Mouse (Mus musculus): ENCODE results near the gene Mpl.

The Mpl gene

DNA sequence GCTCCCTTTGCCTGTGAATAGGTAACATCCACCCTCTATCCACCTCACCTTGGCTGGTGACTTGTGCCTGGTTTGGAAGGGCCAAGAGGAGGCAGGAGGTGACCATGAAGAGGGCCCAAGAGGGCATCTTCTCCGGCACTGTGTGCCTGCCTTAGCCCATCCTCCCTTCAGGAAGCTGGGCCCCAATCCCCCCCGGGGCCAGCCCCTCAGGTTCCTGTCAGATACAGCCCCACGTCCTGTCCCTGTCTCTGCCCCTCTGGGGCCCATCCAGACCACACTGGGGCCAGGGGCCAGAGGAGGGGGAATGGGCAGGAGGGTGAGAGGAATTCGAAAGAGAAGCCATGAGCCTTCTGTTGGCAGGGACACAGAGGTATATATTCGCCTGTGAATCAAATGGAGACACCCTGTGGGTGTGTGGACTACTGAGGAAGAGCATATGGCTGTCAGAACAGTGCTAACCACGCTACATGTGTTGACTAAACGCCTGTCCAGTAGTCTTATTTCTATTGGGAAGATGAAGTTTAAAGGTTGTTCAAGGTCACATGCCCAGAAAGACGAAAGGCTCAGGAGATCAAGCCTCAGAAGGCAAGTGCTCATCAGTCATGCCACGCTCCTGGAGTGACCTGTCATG, at the start of gene Mpl:
Gene Mpl, minus strand, starts transcription at position 169 of the 631 bp plus-strand sequence.
- no peak for DNase-seq (ENCODE audit: low spot score in 2 of 2)

DNA sequence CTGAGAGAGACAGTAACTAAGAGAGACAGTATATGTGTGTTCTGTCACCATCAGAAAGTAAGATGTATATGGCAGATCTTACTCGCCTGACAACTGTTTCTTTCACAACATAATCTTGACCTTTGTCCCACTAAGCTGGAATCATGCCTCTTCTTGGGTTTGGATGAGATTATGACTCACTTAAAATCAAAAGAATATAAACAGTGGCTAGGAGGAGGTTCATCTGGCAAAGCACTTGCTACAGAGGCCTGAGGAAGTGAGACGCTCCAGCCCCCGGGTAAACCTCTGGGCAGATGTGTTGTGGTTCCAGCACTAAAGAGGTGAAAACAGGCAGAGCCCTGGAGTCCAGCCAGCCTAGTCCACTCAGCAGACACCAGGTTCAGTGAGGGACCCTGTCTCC, 48.2 kb upstream of the Mpl start:
- DNase-seq (ENCODE audit: low spot score in 2 of 2), result no peak

DNA sequence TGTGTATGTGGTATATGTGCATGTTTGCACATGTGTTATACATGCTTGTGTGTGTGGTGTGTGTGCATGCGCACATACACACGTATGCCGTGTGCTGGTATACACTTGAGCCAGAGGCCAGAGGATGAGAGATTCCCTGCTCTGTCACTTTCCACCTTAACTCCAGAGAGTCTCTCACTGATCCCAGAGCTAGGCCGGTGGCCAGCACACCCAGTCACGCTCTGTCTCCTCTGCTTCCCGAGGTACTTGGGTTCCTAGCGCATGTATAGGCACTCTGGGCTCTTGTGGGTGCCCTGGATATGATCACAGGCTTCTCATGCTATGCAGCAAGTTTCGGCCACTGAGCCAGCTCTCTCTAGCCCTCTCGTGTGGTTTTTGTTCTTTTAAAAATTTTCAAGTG, 43.5 kb upstream of the Mpl start:
- DNase-seq (ENCODE audit: low spot score in 2 of 2), result no peak

DNA sequence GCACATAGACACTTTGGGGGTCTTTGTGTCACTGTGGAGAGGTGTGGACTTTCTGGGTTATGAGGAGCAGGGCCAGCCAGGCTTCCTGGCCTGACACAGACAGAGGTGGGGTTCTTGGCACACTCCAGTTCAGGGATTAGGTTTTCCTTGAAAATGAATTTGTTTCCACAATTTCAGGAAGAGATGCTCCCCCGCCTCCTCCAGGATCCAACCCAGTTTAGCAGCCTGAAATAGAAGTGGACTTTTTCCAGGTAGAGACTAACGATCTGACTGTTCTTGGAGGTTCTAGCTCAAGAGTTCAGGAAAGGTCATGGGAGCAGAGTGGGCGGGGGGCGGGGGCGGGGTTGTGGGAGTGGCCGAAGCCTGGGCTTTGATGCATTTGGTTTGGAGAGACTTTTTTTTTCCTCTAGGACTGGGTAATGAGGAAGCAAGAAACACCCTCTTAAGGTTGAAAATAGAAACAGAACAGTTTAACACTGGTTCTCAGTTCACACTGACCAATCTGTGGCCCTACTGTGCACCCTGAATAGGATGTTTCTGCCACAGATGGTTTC, 42.9 kb upstream of the Mpl start:
- no peak for DNase-seq (ENCODE audit: low spot score in 2 of 2)

DNA sequence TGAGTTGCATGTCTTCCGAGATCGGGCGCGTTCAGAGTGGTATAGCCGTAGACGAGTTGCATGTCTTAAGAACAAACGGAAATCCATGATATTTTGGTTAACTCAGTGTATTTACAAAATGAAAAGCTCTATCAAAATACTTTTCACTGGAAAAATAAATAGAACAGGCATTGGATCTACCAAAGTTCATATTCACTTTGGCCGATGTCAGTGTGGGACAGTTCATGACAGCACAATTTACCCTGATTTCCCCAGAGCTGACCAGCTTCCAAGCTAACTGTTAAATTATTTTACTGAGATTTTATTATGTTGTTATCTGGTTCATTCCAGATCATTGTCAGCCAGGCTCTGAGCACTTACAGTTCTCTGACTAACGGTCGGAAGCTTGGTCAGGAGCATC, 33.1 kb upstream of the Mpl start:
- DNase-seq (ENCODE audit: low spot score in 2 of 2), result no peak

DNA sequence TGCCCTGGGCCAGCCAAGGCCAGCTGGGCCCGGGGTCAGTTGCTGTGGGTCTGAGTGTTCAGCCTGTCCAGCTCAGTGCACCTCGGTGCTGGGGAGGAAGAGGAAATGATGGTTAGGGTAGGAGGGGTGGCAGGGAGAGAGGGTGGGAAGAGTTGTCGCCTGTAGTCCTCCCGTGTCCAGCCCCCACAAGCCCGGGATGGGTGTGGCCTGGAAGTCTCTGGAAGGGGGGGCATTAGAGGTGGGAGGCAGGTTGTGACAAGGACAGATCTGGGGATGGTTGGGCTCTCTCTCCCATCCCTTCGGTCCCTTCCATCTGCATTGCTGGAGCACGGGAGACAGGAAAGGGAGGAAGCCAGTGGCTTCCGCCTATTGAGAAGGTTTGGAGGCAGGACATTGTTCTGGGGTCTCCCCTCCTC, 32.4 kb upstream of the Mpl start, which contains the start of gene Tie1:
Gene Tie1, minus strand, starts transcription at position 345 of the 416 bp plus-strand sequence.
- no peak for DNase-seq (ENCODE audit: low spot score in 2 of 2)

DNA sequence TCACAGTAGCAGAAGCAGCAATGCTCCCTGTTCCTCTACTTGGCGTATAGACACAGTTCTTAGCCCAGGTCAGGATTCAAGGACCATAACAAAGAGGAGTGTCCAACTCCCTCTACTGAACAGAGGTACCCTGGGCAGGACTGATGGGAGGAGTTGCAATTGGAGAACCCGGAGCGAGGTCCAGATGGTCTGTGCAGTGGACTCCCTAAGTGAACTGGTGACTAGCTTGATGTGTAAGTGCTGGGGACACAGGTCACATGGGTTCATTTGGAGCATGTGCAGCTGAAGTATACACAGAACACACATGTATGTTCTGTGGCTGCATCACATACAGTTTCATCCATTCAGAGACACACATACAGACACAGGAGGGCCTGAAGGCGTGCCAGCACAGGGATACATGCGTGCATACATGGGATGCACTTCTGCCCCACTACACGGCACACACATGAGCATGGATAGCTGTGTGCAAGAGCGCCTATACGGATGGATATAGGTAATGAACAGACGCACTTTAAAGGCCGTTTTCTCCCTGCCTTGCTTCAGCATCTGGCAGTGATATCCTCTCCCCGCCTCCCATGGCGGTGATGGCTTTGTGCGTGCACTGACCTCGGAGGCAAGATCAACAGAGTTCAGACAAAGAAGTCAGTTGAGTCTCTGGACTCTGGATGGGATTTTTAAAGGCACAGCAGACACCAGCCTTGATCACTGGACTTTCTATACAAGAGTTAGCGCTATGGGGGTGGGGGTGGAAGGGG, 19.6 kb upstream of the Mpl start:
- DNase-seq (ENCODE audit: low spot score in 2 of 2), result no peak

DNA sequence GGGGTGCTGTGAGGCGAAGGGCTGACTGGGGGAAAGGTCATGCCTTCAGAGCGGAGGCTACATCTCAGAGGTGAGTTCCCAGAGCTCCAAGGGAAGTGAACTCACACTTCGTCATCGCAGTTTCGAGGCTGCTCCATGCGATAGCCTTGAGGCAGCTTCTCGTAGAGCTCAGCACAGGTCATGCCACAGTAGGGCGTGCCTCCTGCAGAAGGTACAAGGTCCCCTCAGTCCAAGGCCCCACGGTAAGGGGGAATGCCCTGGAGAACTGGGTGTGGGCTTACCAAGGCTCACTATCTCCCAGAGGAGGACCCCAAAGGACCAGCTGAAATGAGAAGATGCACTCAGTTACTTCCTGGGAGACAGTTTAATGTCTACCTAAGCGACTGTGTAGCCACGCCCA, 15.4 kb upstream of the Mpl start:
- DNase-seq (ENCODE audit: low spot score in 2 of 2), result no peak

DNA sequence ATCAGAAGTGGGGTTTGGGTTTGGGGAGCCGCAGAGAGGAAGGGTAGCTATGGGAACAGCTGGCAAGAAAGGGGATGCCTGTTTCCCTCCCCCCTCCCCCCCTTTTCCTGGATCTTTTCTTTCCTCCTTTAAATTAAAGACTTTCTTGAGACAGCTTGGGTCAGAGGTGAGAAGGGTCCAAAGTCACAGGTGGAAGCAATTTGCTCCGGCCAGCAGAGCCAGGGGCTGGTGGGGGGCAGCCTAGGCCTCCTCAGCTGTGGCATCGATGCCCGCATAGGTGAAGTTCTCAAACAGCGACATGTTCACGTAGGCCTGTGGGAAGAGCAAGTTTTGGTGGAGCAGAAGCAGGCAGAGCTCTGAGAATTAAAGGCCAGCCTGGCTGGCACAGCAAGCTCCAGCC, 14.0 kb upstream of the Mpl start:
- DNase-seq (ENCODE audit: low spot score in 2 of 2), result no peak

DNA sequence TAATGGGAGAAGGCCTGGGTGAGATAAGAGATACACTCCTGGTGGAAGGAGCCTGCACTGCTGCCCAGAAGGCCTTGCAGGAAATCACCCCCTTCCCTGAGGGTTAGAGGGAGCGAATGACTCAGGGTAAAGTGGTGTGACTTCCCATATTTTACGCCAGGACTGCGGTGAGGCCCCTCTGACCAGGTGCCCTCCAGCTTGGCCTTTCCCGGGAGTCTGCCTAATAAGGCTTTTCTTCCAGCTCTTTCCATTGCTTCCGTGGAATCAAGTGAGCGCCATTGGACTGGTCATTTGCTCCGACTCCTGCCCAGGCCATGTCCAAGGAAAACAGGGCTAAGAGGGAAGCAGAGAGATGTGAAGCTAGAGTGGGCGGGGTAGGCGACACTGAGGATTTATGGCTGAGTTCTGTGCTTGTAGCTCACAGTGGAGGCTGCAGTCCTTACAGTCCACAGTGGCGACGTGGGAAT, 8.4 kb upstream of the Mpl start:
- no peak for DNase-seq (ENCODE audit: low spot score in 2 of 2)

DNA sequence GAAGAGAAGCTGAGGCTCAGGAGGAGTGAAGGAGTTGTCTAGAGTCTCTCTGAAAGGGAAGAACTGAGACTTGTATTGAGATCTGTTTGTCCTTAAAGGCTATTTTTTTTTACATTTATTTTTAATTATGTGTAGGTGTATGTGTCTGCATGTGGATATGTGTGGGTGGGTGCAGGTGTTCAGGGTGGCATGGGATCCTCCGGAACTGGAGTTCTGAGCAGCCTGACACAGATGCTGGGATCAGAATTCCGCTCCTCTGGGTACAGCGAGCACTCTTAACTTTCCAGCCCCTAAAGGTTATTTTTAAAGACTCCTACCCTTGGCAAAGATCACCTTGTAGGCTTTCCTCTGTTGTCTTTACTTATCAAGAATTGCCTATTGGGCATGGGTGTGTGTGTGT, 7.6 kb upstream of the Mpl start:
- DNase-seq (ENCODE audit: low spot score in 2 of 2), result no peak

DNA sequence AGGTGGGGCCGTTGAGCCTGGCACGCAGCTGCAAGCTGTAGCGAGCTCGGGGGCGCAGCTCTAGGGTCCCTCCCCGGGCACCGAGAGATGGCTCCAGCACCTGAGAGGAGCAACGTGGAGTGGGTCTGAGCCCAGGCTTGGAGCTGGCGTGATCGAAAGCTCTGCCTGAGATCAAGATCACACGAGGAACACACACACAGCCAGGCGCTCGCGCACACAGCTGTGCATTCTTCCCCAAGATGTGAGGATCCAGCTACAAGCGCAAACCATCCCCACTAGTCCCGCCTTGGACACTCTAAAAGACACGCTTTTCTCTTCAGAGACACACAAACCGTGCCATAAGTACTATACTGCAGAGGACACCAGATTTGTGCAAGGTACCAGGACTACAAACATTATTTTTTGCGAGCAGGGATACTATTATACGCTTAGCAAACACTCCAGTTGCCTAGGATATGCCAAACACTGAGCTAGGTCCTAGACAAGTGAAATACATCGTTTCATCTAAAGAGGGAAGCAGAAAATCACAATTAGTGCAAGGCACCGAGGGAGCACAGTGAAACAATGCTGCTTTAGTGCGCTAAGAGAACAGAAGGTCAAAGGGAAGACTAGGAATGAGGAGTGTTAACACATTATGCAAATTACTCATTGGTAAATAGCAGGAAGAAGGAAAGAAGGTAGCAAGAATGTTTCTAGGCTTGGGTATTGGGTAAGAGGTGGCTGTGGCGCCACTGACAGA, 10.7 kb downstream of the Mpl start:
- DNase-seq (ENCODE audit: low spot score in 2 of 2), result no peak

DNA sequence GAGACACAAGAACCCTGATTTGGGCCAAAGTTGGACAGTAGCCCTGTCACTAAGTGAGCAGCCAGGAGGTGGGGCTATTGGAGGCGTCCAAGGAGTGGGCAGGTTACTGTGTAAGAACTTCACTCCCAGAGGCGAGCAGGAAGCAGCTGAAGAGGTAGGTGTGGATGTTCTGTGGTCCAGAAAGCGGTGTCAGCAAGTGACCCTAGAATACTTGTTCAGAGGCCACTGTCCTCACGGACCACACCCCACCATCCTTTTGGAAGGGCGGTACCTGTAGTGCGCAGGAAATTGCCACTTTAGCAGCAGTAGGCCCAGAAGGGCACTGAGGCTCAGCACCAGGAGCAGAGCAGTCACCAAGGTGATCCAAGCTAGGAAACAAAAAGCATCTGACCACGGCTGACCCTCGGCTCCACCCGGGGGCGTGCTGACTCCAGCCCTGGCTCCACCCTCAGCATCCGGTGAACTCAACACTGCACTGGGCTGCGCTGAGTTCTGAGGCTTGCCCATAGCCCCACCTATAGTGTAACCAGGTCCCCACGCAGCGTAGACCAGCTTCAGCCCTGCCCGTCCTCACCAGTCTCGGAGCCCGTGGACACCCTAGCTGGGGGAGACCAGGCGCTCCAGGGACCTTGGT, 11.4 kb downstream of the Mpl start:
- no peak for DNase-seq (ENCODE audit: low spot score in 2 of 2)

DNA sequence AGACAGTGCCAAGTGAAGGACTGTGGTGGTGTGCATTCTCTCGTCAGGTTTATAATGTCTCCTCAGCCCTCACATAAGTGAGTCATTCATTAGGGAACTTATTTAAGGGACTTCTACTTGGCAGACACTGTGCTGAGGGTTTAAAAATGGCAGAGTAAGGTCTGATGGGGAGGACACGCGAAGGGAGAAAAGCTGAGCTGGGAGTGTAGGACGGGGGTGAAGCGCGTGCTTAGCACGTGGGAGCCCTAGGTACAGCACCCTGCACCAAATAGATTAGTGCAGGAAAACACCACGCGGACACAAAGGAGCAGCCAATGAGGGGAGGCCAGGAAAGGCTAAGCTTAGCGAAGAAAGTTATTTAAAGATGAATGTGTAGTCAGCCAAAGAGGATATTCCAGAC, 12.2 kb downstream of the Mpl start:
- DNase-seq (ENCODE audit: low spot score in 2 of 2), result no peak

DNA sequence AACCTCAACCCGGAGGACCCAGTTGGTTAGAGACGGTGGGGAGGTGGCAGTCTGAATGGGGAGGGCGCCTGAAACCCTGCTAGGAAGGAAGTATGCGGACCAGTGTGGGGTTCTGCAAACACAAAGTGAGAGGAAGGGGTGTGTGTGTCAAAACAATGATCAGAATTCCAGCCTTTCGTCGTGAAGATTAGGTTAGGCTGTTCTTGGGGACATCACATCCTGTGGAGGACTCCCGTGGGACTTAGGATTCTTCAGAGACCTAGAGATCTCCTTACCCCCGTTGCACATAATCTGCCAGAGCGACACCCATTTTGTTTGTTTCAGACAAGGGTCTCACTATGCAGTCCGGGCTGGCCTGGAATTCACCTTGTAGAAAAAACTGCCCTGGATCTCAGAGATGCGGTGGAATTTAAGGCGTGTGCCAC, 19.5 kb downstream of the Mpl start:
- no peak for DNase-seq (ENCODE audit: low spot score in 2 of 2)

DNA sequence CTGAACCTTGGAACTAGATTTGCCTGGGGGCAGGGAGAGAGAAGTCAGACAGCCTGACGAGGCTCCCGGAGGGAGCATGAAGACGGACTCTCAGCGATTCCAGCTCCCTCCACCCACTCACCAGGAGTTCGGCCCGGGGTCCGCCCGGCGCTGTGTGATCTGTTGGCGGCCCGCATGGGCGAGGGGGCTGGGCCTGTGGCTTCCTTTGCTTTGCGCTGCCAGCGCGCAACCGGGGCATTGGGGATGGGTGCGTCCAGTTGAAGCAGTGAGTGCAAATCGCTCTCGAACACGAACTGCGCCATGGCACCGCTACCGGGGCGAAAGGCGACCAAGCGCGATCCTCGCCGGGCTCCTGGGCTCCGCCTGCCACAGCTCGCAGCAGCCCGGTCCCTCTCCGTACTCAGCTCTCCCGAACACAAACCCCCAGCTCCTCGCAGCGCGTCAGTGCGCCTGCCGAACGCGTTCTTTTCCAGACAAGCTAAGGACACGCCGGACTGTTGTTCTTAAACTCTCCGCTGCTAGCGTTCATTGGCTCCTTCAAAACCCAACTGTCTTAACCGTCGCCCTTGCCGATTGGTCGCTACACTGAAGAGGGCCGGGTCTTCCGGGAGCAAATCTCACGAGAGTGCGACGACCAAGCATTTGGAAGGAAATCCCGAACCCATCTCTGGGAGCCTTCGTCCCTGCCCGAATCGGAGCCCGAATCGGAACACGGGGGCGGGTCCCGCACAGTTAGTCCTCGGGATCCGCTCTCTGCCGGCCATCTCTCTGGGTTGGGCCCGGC, 20.3 kb downstream of the Mpl start, which contains the start of gene Cdc20:
Gene Cdc20, minus strand, starts transcription at position 533 of the 784 bp plus-strand sequence.
- peak; percentile 92 for DNase-seq (ENCODE audit: low spot score in 2 of 2)

DNA sequence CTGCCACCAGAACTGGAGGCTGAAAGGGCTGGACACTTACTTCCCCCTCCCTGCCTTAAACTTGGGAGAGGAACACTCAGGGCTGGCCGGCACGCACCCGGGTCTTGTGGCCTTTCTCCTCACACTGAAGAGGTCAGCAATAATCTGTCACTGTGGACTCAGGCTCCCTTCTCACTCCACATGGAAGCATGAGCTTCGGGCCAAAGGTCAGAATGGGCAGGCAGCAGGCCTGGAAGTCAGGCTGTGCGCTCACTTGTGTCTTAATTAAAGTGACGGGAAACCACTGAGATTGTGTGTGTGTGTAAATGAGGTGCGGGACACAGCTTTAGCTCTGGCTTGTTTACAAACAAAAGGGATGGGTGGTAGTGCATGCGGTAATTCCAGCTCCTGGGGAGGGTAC, 25.0 kb downstream of the Mpl start:
- no peak for DNase-seq (ENCODE audit: low spot score in 2 of 2)

DNA sequence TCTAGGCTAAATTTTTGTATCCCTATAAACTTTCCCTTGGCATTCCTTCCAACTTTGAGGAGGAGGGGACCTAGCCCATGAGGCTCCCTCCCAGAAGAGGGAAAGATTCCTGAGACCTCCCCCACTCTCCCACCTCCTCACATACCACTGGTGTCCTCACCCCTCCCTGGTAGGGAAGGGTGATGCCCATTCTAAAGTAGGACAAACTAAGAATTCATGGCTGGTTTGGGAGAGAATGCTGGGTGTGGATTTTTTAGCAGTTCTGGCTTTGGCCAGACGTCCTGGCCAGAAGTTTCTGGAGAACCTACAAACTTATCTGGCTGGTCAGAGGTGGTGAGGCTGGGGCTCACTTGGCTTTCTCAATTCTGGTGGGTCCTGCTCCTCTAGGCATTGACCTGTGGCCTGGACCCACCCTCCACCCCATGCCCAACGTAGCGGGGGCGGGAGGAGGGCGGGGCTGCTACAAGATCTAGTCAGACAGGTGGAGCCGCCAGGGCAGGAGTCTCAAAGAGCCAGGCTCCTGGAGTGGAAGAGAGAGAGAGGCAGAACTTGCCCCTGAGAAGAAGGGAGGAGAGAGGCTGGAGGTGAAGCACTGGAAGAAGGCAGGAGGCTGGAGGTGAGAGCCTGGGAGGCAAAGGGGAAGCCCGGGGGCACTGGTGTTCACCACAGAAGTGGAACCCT, 28.0 kb downstream of the Mpl start:
- no peak for DNase-seq (ENCODE audit: low spot score in 2 of 2)

DNA sequence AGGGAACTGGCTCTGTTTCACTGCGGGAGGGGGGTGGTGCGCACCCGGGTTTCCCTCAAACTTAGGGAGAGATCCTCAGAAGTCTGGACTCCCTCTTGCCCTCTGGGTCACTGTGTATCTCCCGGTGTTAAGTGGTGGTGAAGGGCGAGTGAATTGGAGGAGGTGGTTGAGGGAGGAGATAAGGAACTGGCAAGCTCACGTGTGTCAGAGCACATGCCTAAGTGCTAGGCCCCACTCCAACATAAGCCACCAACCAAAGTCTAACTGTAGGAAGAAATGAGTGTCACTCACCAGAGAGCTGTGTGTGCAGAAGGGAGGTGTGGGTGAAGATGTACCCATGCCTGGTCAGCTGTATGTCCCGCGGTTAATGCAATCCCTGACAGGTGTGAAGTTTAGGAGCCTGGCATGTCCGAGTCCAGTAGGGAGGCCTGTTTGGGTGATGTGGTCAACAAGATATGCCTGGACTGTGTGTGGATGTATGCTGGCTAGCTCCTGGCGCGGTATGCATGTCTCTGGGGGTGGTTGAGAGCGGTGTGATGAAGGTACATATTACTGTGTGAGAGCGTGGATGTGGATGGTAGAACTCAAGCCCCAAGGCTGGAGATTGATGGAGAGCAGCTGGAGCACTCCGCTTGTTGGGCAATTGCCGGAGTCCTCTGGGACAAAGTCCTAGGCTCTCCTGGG, 28.6 kb downstream of the Mpl start:
- DNase-seq (ENCODE audit: low spot score in 2 of 2), result no peak

All from frontal cortex, postnatal 10 days (tissue).